Mouse (Mus musculus) neural tube, embryonic 15.5 days (tissue): Measurements from ENCODE around the gene Itsn1. TPM values are rescaled to one million over a fixed set of nuclear protein-coding genes. Genes with fewer than 3 reads are reported as not detected.

Experiments
- ATAC-seq: fragments of 200-750 bp; cut with Nextera tagmentation; 2 replicates; pipeline ENCODE4 v1.8.0; 2017; ENCODE audit warnings: mild to moderate bottlenecking, moderate TSS enrichment, moderate library complexity; ENCODE audit not compliant: low FRiP score
- H3K27ac ChIP-seq: fragments of 300-500 bp; sonication (generic); replicated peaks from 2 replicates; pipeline ENCODE4 v1.5.1; 2015; ENCODE audit warnings: mild to moderate bottlenecking, inconsistent platforms
- H3K27me3 ChIP-seq: fragments of 300-500 bp; sonication (generic); replicated peaks from 2 replicates; pipeline ENCODE4 v1.6.1; 2015; ENCODE audit warnings: inconsistent platforms
- H3K36me3 ChIP-seq: fragments of 300-500 bp; sonication (generic); 2 replicates; pipeline ENCODE4 v1.6.1; 2015; ENCODE audit warnings: inconsistent platforms
- H3K4me1 ChIP-seq: fragments of 300-500 bp; sonication (generic); 2 replicates; pipeline ENCODE4 v1.6.1; 2015; ENCODE audit warnings: inconsistent platforms
- H3K4me2 ChIP-seq: fragments of 300-500 bp; sonication (generic); 2 replicates; pipeline ENCODE4 v1.6.1; 2015; ENCODE audit warnings: inconsistent platforms, mild to moderate bottlenecking, moderate library complexity
- H3K4me3 ChIP-seq: fragments of 300-500 bp; sonication (generic); replicated peaks from 2 replicates; pipeline ENCODE4 v1.5.1; 2015; ENCODE audit warnings: mild to moderate bottlenecking, inconsistent platforms
- H3K9ac ChIP-seq: fragments of 300-500 bp; sonication (generic); replicated peaks from 2 replicates; pipeline ENCODE4 v1.6.1; 2015; ENCODE audit warnings: mild to moderate bottlenecking, inconsistent platforms
- H3K9me3 ChIP-seq: fragments of 300-500 bp; sonication (generic); replicated peaks from 2 replicates; pipeline ENCODE4 v1.6.1; 2016; ENCODE audit warnings: inconsistent platforms
- WGBS: fragments of 180-500 bp; shearing (Covaris S2); methylation state at CpG from one replicate; pipeline ENCODE4 v1.1.7; 2015; ENCODE audit warnings: mixed read lengths; 5-methylcytosine and 5-hydroxymethylcytosine counted together
- polyA plus RNA-seq: library from polyadenylated mRNA; unstranded; fragments of >200 nt; fragmentation: Nextera tagmentation; extraction: Ambion mirVana; gene quantifications from 2 replicates; pipeline ENCODE4 v1.2.1, GENCODE M21; 2015

The Itsn1 gene
- polyA plus RNA-seq, 1 experiment from 2014 or later = 48.6 TPM

DNA sequence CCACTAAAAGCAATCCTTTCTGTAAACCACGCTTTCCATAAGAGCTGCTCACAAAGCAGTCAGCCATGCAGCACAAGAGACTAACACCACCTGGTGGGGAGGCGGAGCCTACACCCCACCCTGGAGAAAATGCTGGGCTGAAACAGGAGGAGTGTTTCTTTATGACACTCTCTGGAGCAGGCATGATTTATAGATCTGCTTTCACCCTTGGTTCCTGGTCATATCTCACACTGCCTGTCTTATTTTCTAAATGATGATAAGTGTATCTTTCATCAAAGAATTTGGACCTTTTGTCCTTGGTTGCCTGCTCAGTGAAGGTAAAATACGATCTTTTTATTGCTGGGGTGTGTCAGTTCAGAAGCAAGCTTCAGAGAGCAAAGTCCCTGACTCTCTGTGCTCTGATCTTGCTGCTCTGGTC, 26.3 kb upstream of the Itsn1 start:
- H3K4me3 ChIP-seq = no peak overlapping the region
- H3K9ac ChIP-seq = no peak overlapping the region
- H3K36me3 ChIP-seq = peaks cover 54% of the 10 kb centered on the region
- H3K27me3 ChIP-seq = no peaks in the 10 kb centered on the region
- no peaks in the 10 kb centered on the region for H3K9me3 ChIP-seq
- H3K4me1 ChIP-seq = no peaks in the 10 kb centered on the region
- H3K4me2 ChIP-seq = no peak overlapping the region
- no peak for ATAC-seq
- 32% methylated on average over 3 of the region's 3 CpGs for WGBS
- H3K27ac ChIP-seq = no peak overlapping the region

DNA sequence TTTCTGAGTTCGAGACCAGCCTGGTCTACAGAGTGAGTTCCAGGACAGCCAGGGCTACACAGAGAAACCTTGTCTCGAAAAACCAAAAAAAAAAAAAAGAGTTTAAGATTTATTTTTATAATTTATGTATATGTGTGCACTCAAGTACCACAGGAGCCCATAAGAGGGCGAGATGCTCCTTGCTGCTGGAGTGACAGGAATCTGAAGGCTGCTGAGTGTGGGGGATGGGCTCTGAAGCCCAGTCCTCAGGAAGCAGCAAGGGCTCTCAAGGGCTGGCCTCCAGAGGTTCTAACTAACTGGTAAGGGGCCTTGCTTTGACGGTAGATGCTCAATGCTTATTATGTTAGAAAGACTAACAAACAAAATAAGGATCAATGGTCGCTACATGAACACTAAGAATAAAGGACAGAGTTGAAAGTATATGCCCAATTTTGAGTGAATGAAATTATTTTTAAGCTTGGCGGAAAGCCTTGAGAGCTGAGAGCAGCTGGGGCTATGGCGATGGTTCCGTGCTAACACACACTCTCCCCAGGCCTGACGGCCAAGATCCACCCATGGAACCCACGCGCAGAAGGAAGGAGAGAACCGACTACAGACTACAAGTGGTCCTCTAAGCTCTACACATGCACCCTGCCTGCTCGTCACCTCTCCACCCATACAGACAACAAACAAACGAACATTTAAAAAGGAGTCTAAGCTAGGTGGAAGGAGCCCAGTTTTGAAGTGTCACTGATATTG, 24.3 kb upstream of the Itsn1 start:
- H3K4me3 ChIP-seq = no peak overlapping the region
- H3K27me3 ChIP-seq = no peaks in the 10 kb centered on the region
- H3K9ac ChIP-seq = no peak overlapping the region
- no peaks in the 10 kb centered on the region for H3K4me1 ChIP-seq
- H3K36me3 ChIP-seq = peaks cover 53% of the 10 kb centered on the region
- H3K9me3 ChIP-seq = no peaks in the 10 kb centered on the region
- no peak overlapping the region for H3K4me2 ChIP-seq
- H3K27ac ChIP-seq = no peak overlapping the region
- WGBS = 90% methylated on average over 14 of the region's 14 CpGs
- ATAC-seq = no peak

DNA sequence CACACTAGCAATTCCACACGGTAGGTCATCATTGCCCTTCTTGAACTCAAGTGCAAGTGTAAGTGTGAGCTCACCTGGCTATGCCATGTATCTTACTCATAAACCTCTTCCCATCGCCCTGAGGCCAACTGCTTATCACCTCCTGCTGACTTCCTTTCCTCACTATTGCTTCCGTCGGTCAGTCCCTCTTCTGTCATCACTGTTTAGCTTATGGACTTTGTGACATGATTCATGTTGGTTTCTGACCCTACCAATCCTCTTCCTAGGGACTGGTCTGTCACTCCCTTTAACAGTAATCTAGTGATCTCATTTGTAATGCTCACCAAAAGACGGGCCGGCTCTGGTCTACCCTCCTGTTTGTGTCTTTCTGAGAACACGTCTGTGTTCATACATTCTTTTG, 18.8 kb upstream of the Itsn1 start:
- no peak overlapping the region for H3K4me3 ChIP-seq
- H3K9me3 ChIP-seq = no peaks in the 10 kb centered on the region
- H3K4me1 ChIP-seq = no peaks in the 10 kb centered on the region
- no peak overlapping the region for H3K9ac ChIP-seq
- H3K4me2 ChIP-seq = no peak overlapping the region
- no peak for ATAC-seq
- no peak overlapping the region for H3K27ac ChIP-seq
- WGBS = 89% methylated on average over 7 of the region's 7 CpGs
- H3K36me3 ChIP-seq = peaks cover 76% of the 10 kb centered on the region
- H3K27me3 ChIP-seq = no peaks in the 10 kb centered on the region

DNA sequence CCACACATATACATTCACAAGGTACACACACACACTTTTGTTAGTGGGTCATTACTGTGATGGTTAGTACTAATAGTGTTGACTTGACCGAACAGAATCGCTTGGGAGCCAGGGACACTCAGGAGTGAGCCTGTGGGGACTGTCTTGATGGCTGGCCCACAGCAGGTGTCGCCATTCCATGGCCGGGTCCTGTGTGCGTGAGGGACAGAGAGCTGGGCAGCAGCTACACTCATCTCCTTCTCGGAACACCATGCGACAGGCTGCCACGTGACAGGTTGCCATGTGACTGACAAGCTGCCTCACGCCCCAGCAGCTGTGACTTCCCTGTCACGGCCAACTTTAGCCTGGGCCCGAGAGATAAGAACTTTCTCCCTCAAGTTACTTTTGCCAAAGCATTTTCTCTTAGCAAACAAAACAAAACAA, 12.1 kb upstream of the Itsn1 start:
- H3K27ac ChIP-seq = no peak overlapping the region

DNA sequence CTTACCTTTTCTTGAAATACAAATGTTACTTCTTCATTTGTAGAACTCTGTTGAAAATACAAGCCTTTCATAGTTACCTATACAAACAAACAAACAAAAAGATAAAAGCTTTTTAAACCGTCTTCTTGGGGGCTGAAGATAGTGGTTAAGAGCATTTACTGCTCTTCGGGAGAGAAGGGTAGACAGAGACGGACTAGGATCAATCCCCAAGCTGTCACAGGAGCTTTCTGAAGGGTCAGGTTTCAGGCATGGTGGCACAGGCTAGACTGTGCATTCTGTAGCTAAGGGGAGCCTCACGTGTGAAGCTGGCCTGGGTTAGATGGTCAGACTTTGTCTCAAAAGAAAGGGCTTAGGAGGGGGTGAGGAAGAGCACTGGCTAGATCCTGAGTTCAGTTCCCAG, 11.7 kb upstream of the Itsn1 start:
- Histone ChIP-seq H3K27me3 (no peaks in the 10 kb centered on the region), H3K36me3 (peaks cover 56% of the 10 kb centered on the region), H3K4me3 (no peak overlapping the region), H3K9me3 (no peaks in the 10 kb centered on the region), H3K4me2 (no peak overlapping the region), H3K27ac (no peak overlapping the region), H3K4me1 (no peaks in the 10 kb centered on the region), H3K9ac (no peak overlapping the region)
- WGBS = 95% methylated on average over 4 of the region's 4 CpGs
- no peak for ATAC-seq

More for the DNA sequence above, 12.1 kb upstream of the Itsn1 start:
- H3K9ac ChIP-seq = no peak overlapping the region
- H3K4me1 ChIP-seq = no peaks in the 10 kb centered on the region
- H3K4me3 ChIP-seq = no peak overlapping the region
- ATAC-seq = no peak
- no peaks in the 10 kb centered on the region for H3K27me3 ChIP-seq
- H3K4me2 ChIP-seq = no peak overlapping the region
- peaks cover 60% of the 10 kb centered on the region for H3K36me3 ChIP-seq
- H3K9me3 ChIP-seq = no peaks in the 10 kb centered on the region
- 88% methylated on average over 11 of the region's 11 CpGs for WGBS

DNA sequence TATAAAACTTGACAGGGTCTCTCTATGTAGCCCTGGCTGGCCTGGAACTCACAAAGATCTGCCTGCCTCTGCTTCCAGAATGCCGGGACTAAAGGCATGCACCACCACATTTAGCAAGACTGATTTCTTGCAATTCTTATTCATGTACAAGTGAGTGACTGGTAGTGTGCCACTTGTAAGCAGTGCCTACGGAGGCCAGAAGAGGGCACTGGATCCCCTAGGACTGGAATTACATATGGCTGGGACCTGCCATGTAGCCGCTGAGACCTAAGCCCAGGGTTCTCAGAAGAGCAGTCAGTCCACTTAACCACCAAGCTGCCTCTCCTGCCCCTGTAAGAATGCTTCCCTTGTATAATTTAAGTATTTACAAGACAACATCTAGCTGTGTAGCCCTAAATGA, 4.8 kb upstream of the Itsn1 start:
- 49% methylated on average over 3 of the region's 3 CpGs for WGBS

DNA sequence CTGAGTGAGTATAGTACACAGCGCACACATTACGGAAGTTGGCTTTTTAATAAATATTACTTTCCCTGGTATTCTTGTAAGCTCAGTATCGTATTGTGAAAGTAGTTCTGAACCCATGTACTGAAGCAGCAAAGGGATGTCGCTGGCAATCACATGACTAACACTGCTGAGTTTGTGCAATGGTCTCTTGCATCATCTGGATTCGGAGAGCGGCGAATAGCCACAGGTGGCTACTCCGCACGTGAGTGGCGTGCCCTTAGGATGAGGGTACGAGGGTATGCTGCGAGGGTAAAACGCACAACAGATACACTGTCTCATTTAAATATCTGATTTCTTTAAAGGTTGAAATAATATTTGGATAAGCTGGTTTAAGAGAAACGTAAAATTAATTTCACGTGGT, 1.6 kb upstream of the Itsn1 start:
- Histone ChIP-seq H3K9ac (peak overlapping the region; percentile 71), H3K27me3 (no peaks in the 10 kb centered on the region), H3K27ac (peak overlapping the region; percentile 98; the same call in 1 of the 2 replicates), H3K36me3 (0 out of 2 replicates have a peak, but pooled peaks cover 4% of the 10 kb centered on the region), H3K9me3 (no peaks in the 10 kb centered on the region), H3K4me1 (peaks cover 37% of the 10 kb centered on the region), H3K4me2 (peak overlapping the region; percentile 64), H3K4me3 (peak overlapping the region; percentile 84)
- WGBS = 80% methylated on average over 15 of the region's 15 CpGs
- ATAC-seq = no peak

More for the DNA sequence above, 4.8 kb upstream of the Itsn1 start:
- peaks cover 21% of the 10 kb centered on the region for H3K4me1 ChIP-seq
- no peak overlapping the region for H3K9ac ChIP-seq
- ATAC-seq = no peak
- H3K27me3 ChIP-seq = no peaks in the 10 kb centered on the region
- no peak overlapping the region for H3K4me2 ChIP-seq
- no peak overlapping the region for H3K4me3 ChIP-seq
- peaks cover 17% of the 10 kb centered on the region; the same call in 1 of the 2 replicates for H3K36me3 ChIP-seq
- no peak overlapping the region for H3K27ac ChIP-seq
- no peaks in the 10 kb centered on the region for H3K9me3 ChIP-seq

DNA sequence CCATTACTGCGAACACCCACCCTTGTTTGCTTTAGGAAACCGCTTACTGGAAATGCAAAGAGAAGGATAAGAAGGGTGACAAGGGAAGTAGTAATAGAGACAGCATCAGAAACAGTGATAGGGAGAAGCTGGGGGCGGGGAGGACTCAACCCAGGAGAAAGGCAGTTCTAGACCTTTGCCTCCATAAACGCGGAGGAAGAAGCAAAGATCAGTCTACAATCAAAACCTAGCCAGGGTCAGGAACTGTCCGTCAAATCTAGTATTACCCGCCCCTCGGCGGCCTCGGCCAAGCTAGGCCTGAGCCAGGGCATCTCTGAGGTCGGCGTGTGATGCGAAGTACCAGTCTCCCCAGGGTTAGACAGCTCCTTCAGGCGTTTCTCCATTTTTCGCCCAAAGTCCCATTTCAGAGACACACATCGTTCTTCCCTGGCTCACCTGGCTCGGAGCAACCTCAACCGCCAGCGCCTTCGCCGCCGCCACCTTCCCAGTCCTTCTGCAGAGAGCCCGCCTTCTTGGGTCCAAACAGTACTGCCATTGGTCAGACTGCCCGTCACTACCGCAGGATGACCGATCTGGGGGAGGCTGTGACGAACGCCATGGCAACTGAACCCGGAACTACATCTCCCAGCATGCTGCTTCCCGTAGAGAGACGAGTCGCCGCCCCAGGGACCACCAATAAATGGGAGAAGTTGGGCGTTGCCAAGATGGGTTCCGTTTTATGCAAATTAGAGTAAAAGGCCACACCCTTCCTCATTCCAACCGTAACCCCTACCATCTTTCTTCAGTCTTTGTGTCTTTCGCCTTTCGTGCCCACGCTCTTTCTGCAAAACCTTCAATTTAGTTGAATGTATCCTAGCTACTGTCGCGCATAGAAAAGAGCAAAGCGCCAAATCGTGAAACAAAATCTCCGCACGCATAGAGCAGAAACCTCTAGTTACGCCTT, 687 bp upstream of the Itsn1 start, which contains the start of gene Cryzl1:
Gene Cryzl1, minus strand, starts transcription at position 853 of the 943 bp plus-strand sequence.
- H3K9me3 ChIP-seq = no peaks in the 10 kb centered on the region
- WGBS = under 1% methylated on average over 46 of the region's 46 CpGs
- H3K4me1 ChIP-seq = peaks cover 41% of the 10 kb centered on the region
- 0 out of 2 replicates have a peak, but pooled peaks cover 4% of the 10 kb centered on the region for H3K36me3 ChIP-seq
- H3K4me2 ChIP-seq = peak within 1 kb of the TSS; percentile 71
- peak within 1 kb of the TSS; percentile 98 for H3K27ac ChIP-seq
- H3K9ac ChIP-seq = peak within 1 kb of the TSS; percentile 78
- ATAC-seq = peak; percentile 94
- no peaks in the 10 kb centered on the region for H3K27me3 ChIP-seq
- H3K4me3 ChIP-seq = peak within 1 kb of the TSS; percentile 84

DNA sequence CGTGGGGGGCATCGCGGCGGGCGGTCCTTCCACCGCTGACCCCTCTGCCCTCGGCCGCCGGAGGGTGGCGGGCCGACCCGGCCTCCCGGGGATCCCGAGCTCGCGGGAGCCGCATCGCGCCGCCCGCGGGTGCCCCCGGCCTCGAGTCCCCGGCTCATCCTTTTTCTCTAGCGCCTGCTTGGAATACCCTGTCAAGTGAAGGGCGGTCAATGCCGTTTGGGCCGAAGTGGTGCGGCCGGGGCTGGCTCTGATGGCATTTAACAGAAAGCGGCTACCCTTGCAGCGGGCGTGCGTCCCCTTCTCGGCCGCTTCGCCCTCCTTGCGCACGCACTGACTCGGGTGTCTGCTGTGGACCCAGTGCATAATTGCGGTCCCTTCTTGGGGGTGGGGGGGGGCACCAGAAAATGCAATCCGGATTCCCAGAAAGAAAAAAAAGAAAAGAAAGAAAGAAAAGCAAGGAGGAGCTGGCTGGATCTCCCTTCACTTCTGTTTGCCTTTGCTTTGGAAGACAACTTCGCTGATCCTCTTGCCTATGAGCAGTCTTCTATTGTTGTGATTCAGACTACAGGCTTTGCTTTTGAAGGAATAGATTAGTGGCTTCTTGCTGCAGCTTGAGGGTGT, 850 bp downstream of the Itsn1 start:
- Histone ChIP-seq H3K4me3 (peak overlapping the region; percentile 84), H3K9ac (peak overlapping the region; percentile 78), H3K27ac (peak overlapping the region; percentile 98), H3K36me3 (no peaks in the 10 kb centered on the region), H3K9me3 (no peaks in the 10 kb centered on the region), H3K4me1 (peaks cover 52% of the 10 kb centered on the region), H3K4me2 (peak overlapping the region; percentile 71), H3K27me3 (no peaks in the 10 kb centered on the region)
- peak; percentile 2; the same call in 1 of the 2 replicates for ATAC-seq
- WGBS = under 1% methylated on average over 41 of the region's 44 CpGs

DNA sequence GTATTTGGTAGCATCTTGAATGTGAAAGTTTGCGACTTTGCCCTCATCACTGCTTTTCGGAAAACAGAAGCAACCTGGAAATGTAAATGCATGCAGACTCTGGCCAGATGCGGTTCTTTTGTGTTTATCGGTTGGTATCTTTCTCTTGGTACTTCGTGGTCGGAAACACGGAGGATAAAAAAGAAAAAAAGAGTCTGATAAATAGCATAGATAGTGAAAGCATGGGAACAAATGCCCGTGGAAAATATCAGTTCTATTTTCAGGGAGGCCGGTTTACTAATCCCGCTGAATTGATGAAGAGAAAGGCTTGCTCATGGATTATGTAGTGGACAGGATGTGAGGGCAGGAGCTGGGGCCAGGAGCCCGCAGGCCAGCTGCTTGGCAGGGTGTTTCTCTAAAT, 1.4 kb downstream of the Itsn1 start:
- peaks cover 57% of the 10 kb centered on the region for H3K4me1 ChIP-seq
- WGBS = under 1% methylated on average over 11 of the region's 11 CpGs
- peak overlapping the region; percentile 84 for H3K4me3 ChIP-seq
- no peaks in the 10 kb centered on the region for H3K27me3 ChIP-seq
- H3K36me3 ChIP-seq = no peaks in the 10 kb centered on the region
- H3K27ac ChIP-seq = peak overlapping the region; percentile 98
- peak overlapping the region; percentile 71 for H3K4me2 ChIP-seq
- H3K9me3 ChIP-seq = no peaks in the 10 kb centered on the region
- ATAC-seq = no peak
- peak overlapping the region; percentile 78 for H3K9ac ChIP-seq

DNA sequence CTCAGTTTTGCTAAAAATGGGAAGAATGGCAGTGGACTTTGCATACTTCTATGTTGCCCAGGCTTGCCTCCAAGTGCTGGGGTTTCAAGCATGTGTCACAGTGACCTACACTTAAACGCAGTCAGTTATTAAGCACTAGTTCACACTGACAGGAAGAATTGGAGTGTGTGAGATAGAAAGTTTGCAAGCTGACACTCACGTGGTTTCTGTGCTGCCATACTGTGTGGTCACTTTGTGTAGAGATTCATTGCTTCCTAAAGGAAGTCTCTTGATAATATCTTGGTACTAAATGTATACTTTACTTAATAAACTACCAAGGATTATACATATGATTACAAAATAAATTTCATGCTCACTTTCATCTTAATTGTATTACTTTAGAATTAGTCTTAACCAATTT, 3.7 kb downstream of the Itsn1 start:
- no peak overlapping the region for H3K27ac ChIP-seq
- no peak overlapping the region for H3K4me3 ChIP-seq
- H3K27me3 ChIP-seq = no peaks in the 10 kb centered on the region
- H3K9me3 ChIP-seq = no peaks in the 10 kb centered on the region
- no peak overlapping the region for H3K9ac ChIP-seq
- H3K36me3 ChIP-seq = no peaks in the 10 kb centered on the region
- H3K4me2 ChIP-seq = no peak overlapping the region
- 71% methylated on average over 2 of the region's 2 CpGs for WGBS
- ATAC-seq = no peak
- peaks cover 59% of the 10 kb centered on the region for H3K4me1 ChIP-seq
